Mouse (Mus musculus): ENCODE results near the gene Mob3b.
"Not testable (repeated sequence)": the region's sequence is repeated elsewhere in the genome, so short reads cannot be mapped to it uniquely, and the experiment has no call there.

The Mob3b gene

GRCm38 (mm10) chr4:34963999-34964398, 193.3 kb downstream of the Mob3b start:
- DNase-seq = no peak

GRCm38 (mm10) chr4:34960781-34961560, 196.3 kb downstream of the Mob3b start:
- DNase-seq = peak; percentile 26

GRCm38 (mm10) chr4:34959477-34959876, 197.8 kb downstream of the Mob3b start:
- no peak for DNase-seq

- peak; percentile 68 for DNase-seq
Observed at GRCm38 (mm10) chr4:34958155-34959028, 198.9 kb downstream of the Mob3b start.

GRCm38 (mm10) chr4:34953716-34954115, 203.6 kb downstream of the Mob3b start:
- DNase-seq = no peak

GRCm38 (mm10) chr4:34947181-34947580, 210.1 kb downstream of the Mob3b start:
- DNase-seq = no peak

- DNase-seq = no peak
Observed at GRCm38 (mm10) chr4:34941046-34941445, 216.2 kb downstream of the Mob3b start.

- DNase-seq = not testable (repeated sequence)
Observed at GRCm38 (mm10) chr4:34928386-34928785, 228.9 kb downstream of the Mob3b start.

GRCm38 (mm10) chr4:34922177-34922870, 235.0 kb downstream of the Mob3b start:
- DNase-seq = peak; percentile 56

- DNase-seq = no peak
Observed at GRCm38 (mm10) chr4:34917400-34917799, 239.9 kb downstream of the Mob3b start.

- DNase-seq = no peak
Observed at GRCm38 (mm10) chr4:34912171-34912570, 245.1 kb downstream of the Mob3b start.

GRCm38 (mm10) chr4:34911401-34911800, 245.9 kb downstream of the Mob3b start:
- no peak for DNase-seq

- DNase-seq = peak; percentile 60
Observed at GRCm38 (mm10) chr4:34908127-34908526, 249.2 kb downstream of the Mob3b start.

- peak; percentile 21 for DNase-seq
Observed at GRCm38 (mm10) chr4:34907026-34907425, 250.3 kb downstream of the Mob3b start.

GRCm38 (mm10) chr4:34906151-34906550, 251.1 kb downstream of the Mob3b start:
- no peak for DNase-seq

GRCm38 (mm10) chr4:34905396-34905795, 251.9 kb downstream of the Mob3b start:
- DNase-seq = peak; percentile 19

- not testable (repeated sequence) for DNase-seq
Observed at GRCm38 (mm10) chr4:34901582-34901981, 255.7 kb downstream of the Mob3b start.

- DNase-seq = no peak
Observed at GRCm38 (mm10) chr4:34901166-34901565, 256.1 kb downstream of the Mob3b start.

- DNase-seq = no peak
Observed at GRCm38 (mm10) chr4:34900155-34900554, 257.1 kb downstream of the Mob3b start.

GRCm38 (mm10) chr4:34899322-34899721, 258.0 kb downstream of the Mob3b start:
- DNase-seq = no peak

All from kidney, postnatal 10 days (tissue).